Mouse (Mus musculus) C2C12 (cell line): ENCODE measurements around the gene Samd11. TPM values are rescaled to one million over a fixed set of nuclear protein-coding genes. Genes with fewer than 3 reads are reported as not detected.

Experiments used
- H3K27me3 ChIP-seq: one replicate; pipeline ENCODE4 v1.6.1; 2011; ENCODE audit not compliant: control insufficient read depth, insufficient read depth, insufficient read length
- H3K36me3 ChIP-seq: one replicate; pipeline ENCODE4 v1.6.1; 2011; ENCODE audit not compliant: control insufficient read depth, insufficient read depth
- H3K4me3 ChIP-seq: one replicate; pipeline ENCODE4 v1.5.1; 2011; ENCODE audit warnings: mild to moderate bottlenecking, control low read depth; ENCODE audit not compliant: poor library complexity, insufficient read depth, severe bottlenecking
- H3K79me2 ChIP-seq: one replicate; pipeline ENCODE4 v1.6.1; 2011; ENCODE audit not compliant: control insufficient read depth, insufficient read depth
- H3K79me3 ChIP-seq: one replicate; pipeline ENCODE4 v1.6.1; 2011; ENCODE audit warnings: low read depth, control low read depth
- H3ac ChIP-seq: one replicate; pipeline ENCODE3; 2011; ENCODE audit warnings: low read depth; ENCODE audit not compliant: control insufficient read depth, insufficient read length
- CEBPB ChIP-seq: IDR thresholded peaks from one replicate; pipeline ENCODE4 v1.6.1; 2011; ENCODE audit warnings: low read depth, mild to moderate bottlenecking, control low read depth, moderate library complexity
- CTCF ChIP-seq: IDR thresholded peaks from one replicate; pipeline ENCODE4 v1.5.1; 2011; ENCODE audit not compliant: control insufficient read depth, insufficient read depth, insufficient read length
- FOSL1 ChIP-seq: IDR thresholded peaks from one replicate; pipeline ENCODE4 v1.8.0; 2011; ENCODE audit warnings: mild to moderate bottlenecking, low read length; ENCODE audit not compliant: poor library complexity, insufficient read depth, severe bottlenecking
- MAX ChIP-seq: IDR thresholded peaks from one replicate; pipeline ENCODE4 v1.6.1; 2011; ENCODE audit warnings: mild to moderate bottlenecking, control low read depth
- MYOD1 ChIP-seq: IDR thresholded peaks from one replicate; pipeline ENCODE4 v1.6.1; 2011; ENCODE audit warnings: low read depth; ENCODE audit not compliant: control insufficient read depth, insufficient read length
- MYOG ChIP-seq: IDR thresholded peaks from one replicate; pipeline ENCODE4 v1.6.1; 2011; ENCODE audit not compliant: control insufficient read depth, insufficient read length; ENCODE audit errors: extremely low read depth
- USF1 ChIP-seq: IDR thresholded peaks from one replicate; pipeline ENCODE4 v1.6.1; 2011; ENCODE audit warnings: low read depth, mild to moderate bottlenecking, control low read depth, moderate library complexity
- long read RNA-seq, 2 experiments: library from polyadenylated mRNA; unstranded; transcript quantifications; one replicate each; pipeline ENCODE4 v2.0.0; 2019 to 2020
- polyA plus RNA-seq: library from polyadenylated mRNA; unstranded; fragments of >200 nt; fragmentation: generic; extraction: Trizol; gene quantifications from one replicate; pipeline ENCODE4 v1.2.1, GENCODE M21; 2012; ENCODE audit warnings: missing spikeins

The Samd11 gene
- polyA plus RNA-seq = 0.21 TPM
- long read RNA-seq, experiment 1 = 0 reads
- long read RNA-seq, experiment 2 = 0 reads

GRCm38 (mm10) chr4:156255078-156255839 is at the start of gene Samd11:
Gene Samd11, minus strand, starts transcription at chr4:156255657.
- Histone ChIP-seq H3K79me3 (no peaks in the 10 kb centered on the region), H3K36me3 (no peaks in the 10 kb centered on the region), H3K4me3 (no peak within 1 kb of the TSS), H3ac (no peak within 1 kb of the TSS), H3K79me2 (no peaks in the 10 kb centered on the region), H3K27me3 (no peaks in the 10 kb centered on the region)
- TF ChIP-seq FOSL1 (no peak), MYOG (no peak), MYOD1 (no peak), CEBPB (no peak), CTCF (no peak), USF1 (no peak), MAX (no peak)

GRCm38 (mm10) chr4:156254361-156255077 is 938 bp downstream of the Samd11 start:
- Histone ChIP-seq H3K79me3 (no peaks in the 10 kb centered on the region), H3K27me3 (no peaks in the 10 kb centered on the region), H3K79me2 (no peaks in the 10 kb centered on the region), H3K36me3 (no peaks in the 10 kb centered on the region), H3ac (no peak overlapping the region), H3K4me3 (no peak overlapping the region)
- TF ChIP-seq MYOG = no peak
- TF ChIP-seq USF1 = no peak
- TF ChIP-seq FOSL1 = no peak
- TF ChIP-seq MYOD1 = no peak
- TF ChIP-seq MAX = no peak
- no peak for TF ChIP-seq CEBPB
- TF ChIP-seq CTCF = no peak

- Histone ChIP-seq H3ac (no peak overlapping the region), H3K27me3 (no peaks in the 10 kb centered on the region), H3K79me2 (no peaks in the 10 kb centered on the region), H3K36me3 (peaks cover 13% of the 10 kb centered on the region), H3K79me3 (no peaks in the 10 kb centered on the region), H3K4me3 (no peak overlapping the region)
- TF ChIP-seq MYOG (no peak), USF1 (no peak), MAX (no peak), MYOD1 (no peak), CTCF (no peak), FOSL1 (no peak), CEBPB (no peak)
Observed at GRCm38 (mm10) chr4:156253043-156253442, 2.4 kb downstream of the Samd11 start.

GRCm38 (mm10) chr4:156252619-156253018 is 2.8 kb downstream of the Samd11 start:
- peaks cover 14% of the 10 kb centered on the region for H3K36me3 ChIP-seq
- no peaks in the 10 kb centered on the region for H3K79me3 ChIP-seq
- H3K4me3 ChIP-seq = no peak overlapping the region
- H3K79me2 ChIP-seq = no peaks in the 10 kb centered on the region
- TF ChIP-seq MYOG = no peak
- no peaks in the 10 kb centered on the region for H3K27me3 ChIP-seq
- no peak overlapping the region for H3ac ChIP-seq

- no peak for TF ChIP-seq CTCF
- no peak for TF ChIP-seq MYOD1
- no peak for TF ChIP-seq MYOG
- TF ChIP-seq CEBPB = no peak
- no peak for TF ChIP-seq MAX
- no peak for TF ChIP-seq FOSL1
- TF ChIP-seq USF1 = no peak
- no peaks in the 10 kb centered on the region for H3K79me2 ChIP-seq
- no peak overlapping the region for H3K4me3 ChIP-seq
- H3ac ChIP-seq = no peak overlapping the region
- H3K36me3 ChIP-seq = peaks cover 19% of the 10 kb centered on the region
- H3K79me3 ChIP-seq = no peaks in the 10 kb centered on the region
- H3K27me3 ChIP-seq = no peaks in the 10 kb centered on the region
Observed at GRCm38 (mm10) chr4:156252140-156252539, 3.3 kb downstream of the Samd11 start.
